ENCODE assay signal across 9 mouse cellular contexts in the genomic region with DNA sequence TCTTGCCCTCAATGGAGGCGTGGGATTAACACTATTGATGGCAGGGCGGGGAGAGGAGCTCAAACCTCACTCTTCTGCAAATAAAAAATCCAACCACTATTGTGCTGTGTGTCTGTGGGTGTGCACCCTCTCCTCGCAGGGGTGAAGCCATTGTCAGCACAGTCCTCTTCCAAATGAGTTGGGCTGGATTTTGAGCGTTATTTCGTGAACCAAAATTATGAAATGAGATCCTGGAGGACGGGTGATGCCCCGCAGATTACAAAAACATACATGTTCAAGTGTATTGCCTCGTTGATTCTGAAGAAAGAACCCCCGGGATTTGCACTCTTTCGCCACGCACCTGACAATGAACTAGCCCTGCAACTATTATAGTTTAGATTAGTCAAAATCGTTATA. TPM values are rescaled to one million over a fixed set of nuclear protein-coding genes. Genes with fewer than 3 reads are reported as not detected.
DNase-seq lines count a peak whose midpoint lies in the region; ATAC-seq and TF ChIP-seq lines count a peak whose summit lies in the region.
"Had no signal": no experiment of that assay in that cellular context is flagged by ENCODE, and none has a peak within 500 bp of the region (broad histone marks: within the 10 kb centered on the region; RNA-seq: fewer than 3 reads in every experiment).

No protein-coding gene starts in this region.

- H3K27me3 ChIP-seq in heart, embryonic 11.5 days (ENCODE audit: control insufficient read depth, insufficient read depth, low read length) = peaks cover 73% of the 10 kb centered on the region
- H3K27me3 ChIP-seq in heart, adult 2 months (ENCODE audit: control insufficient read depth, insufficient read depth, low read length) = peaks cover 44% of the 10 kb centered on the region
- H3K27me3 ChIP-seq in CH12.LX (replicated peaks) = no peaks in the 10 kb centered on the region
- H3K27me3 ChIP-seq in forebrain, embryonic 16.5 days (replicated peaks; ENCODE audit: control insufficient read depth, insufficient read depth, low read length) = peaks cover 68% of the 10 kb centered on the region
- peaks cover 86% of the 10 kb centered on the region for H3K27me3 ChIP-seq in limb, embryonic 15.5 days

- H3K27ac ChIP-seq in heart, embryonic 11.5 days (ENCODE audit: low read depth, low read length) = no peak overlapping the region
- H3K27ac ChIP-seq in heart, adult 2 months = no peak overlapping the region
- H3K27ac ChIP-seq in CH12.LX (ENCODE audit: insufficient read depth, low read depth) = no peak overlapping the region
- H3K27ac ChIP-seq in forebrain, embryonic 16.5 days (ENCODE audit: low read length) = no peak overlapping the region
- no peak overlapping the region for H3K27ac ChIP-seq in limb, embryonic 15.5 days

- no peak for TF ChIP-seq RAD21 in CH12.LX (IDR thresholded peaks at IDR 0.05; ENCODE audit: low read depth, low read length)

- peak overlapping the region; percentile 80 for H3K4me2 ChIP-seq in heart, embryonic 11.5 days
- peak overlapping the region; percentile 93 for H3K4me2 ChIP-seq in CH12.LX (ENCODE audit: insufficient read depth, low read depth, poor library complexity, severe bottlenecking)
- peak overlapping the region; percentile 16 for H3K4me2 ChIP-seq in forebrain, embryonic 16.5 days (ENCODE audit: low read length)
- H3K4me2 ChIP-seq in limb, embryonic 15.5 days = peak overlapping the region; percentile 52; the same call in 1 of the 2 replicates

- in situ Hi-C loops in CH12.LX (cut with MboI; ENCODE audit: low pct_ligation_motif_present, low pct_unique_long_range_greater_than_20kb, low sequenced_read_pairs) = no loop called here

- peak overlapping the region; percentile 45 for H3K4me3 ChIP-seq in heart, embryonic 11.5 days (ENCODE audit: low read depth, low read length)
- H3K4me3 ChIP-seq in heart, adult 2 months = no peak overlapping the region
- H3K4me3 ChIP-seq in CH12.LX (replicated peaks in 1 of 3; ENCODE audit: low read depth in 2 of 3, low read length in 2 of 3, poor library complexity in 1 of 3) = peak overlapping the region; percentile 55 to 65 (median 58)
- no peak overlapping the region for H3K4me3 ChIP-seq in forebrain, embryonic 16.5 days (replicated peaks; ENCODE audit: low read length)
- H3K4me3 ChIP-seq in limb, embryonic 15.5 days = peak overlapping the region; percentile 32; the same call in 1 of the 2 replicates

- intact Hi-C loops in heart, adult 2 months (cut with DNase I) = loop anchor here (10.0 kb wide), 1 partner anchor 1262 kb away; no protein-coding TSS in a partner anchor
- intact Hi-C loops in left cerebral cortex, postnatal 4 days (cut with DNase I) = no loop called here

- no peak for TF ChIP-seq POLR2A in heart, adult 2 months (IDR thresholded peaks at IDR 0.05; ENCODE audit: insufficient read depth, low read depth, low read length)
- no peak for TF ChIP-seq POLR2A in CH12.LX (IDR thresholded peaks at IDR 0.05; ENCODE audit: low read depth, low read length)

- no peaks in the 10 kb centered on the region for H3K36me3 ChIP-seq in heart, embryonic 11.5 days (ENCODE audit: control insufficient read depth, insufficient read depth, low read length)
- H3K36me3 ChIP-seq in heart, adult 2 months (ENCODE audit: control insufficient read depth, insufficient read depth, low read length) = no peaks in the 10 kb centered on the region
- H3K36me3 ChIP-seq in CH12.LX (replicated peaks in 1 of 2; ENCODE audit: control insufficient read depth in 1 of 2, insufficient read depth in 1 of 2, low read length in 1 of 2) = peaks cover 0 to 12% of the 10 kb centered on the region in 2 experiments
- H3K36me3 ChIP-seq in forebrain, embryonic 16.5 days (ENCODE audit: control insufficient read depth, insufficient read depth) = no peaks in the 10 kb centered on the region
- H3K36me3 ChIP-seq in limb, embryonic 15.5 days = no peaks in the 10 kb centered on the region

- H3K79me2 ChIP-seq in heart, adult 2 months (replicated peaks; ENCODE audit: control insufficient read depth, insufficient read depth, low read length) = no peaks in the 10 kb centered on the region
- no peaks in the 10 kb centered on the region for H3K79me2 ChIP-seq in CH12.LX (replicated peaks; ENCODE audit: control insufficient read depth, extremely low read depth, insufficient read depth, poor library complexity, severe bottlenecking)

- dilution Hi-C loops in CH12.LX (cut with MboI; ENCODE audit: extremely low pct_ligation_motif_present, extremely low pct_unique_long_range_greater_than_20kb, low sequenced_read_pairs) = no loop called here

- peaks cover 27% of the 10 kb centered on the region for H3K4me1 ChIP-seq in heart, embryonic 11.5 days (ENCODE audit: control insufficient read depth, insufficient read depth, low read length)
- peaks cover 4% of the 10 kb centered on the region for H3K4me1 ChIP-seq in heart, adult 2 months (ENCODE audit: control insufficient read depth, insufficient read depth, low read length)
- H3K4me1 ChIP-seq in CH12.LX (ENCODE audit: control insufficient read depth in 1 of 2, insufficient read depth in 2 of 2) = peaks cover 7 to 50% of the 10 kb centered on the region in 2 experiments; a peak in 3 of 4 replicates
- H3K4me1 ChIP-seq in forebrain, embryonic 16.5 days (replicated peaks; ENCODE audit: control insufficient read depth, insufficient read depth, low read length) = peaks cover 34% of the 10 kb centered on the region
- H3K4me1 ChIP-seq in limb, embryonic 15.5 days = peaks cover 43% of the 10 kb centered on the region

- WGBS in heart, embryonic 11.5 days (ENCODE audit: insufficient replicate concordance) = 29% methylated on average over 12 of the region's 12 CpGs
- 40% methylated on average over 12 of the region's 12 CpGs for WGBS in heart, adult 2 months
- WGBS in forebrain, embryonic 16.5 days = 8% methylated on average over 12 of the region's 12 CpGs
- 22% methylated on average over 12 of the region's 12 CpGs for WGBS in limb, embryonic 15.5 days

- TF ChIP-seq EP300 in heart, adult 2 months (IDR thresholded peaks at IDR 0.05; ENCODE audit: insufficient read depth, low read depth, low read length) = no peak
- no peak for TF ChIP-seq EP300 in CH12.LX (IDR thresholded peaks at IDR 0.05; ENCODE audit: low read length)

- no peak for ATAC-seq in heart, embryonic 11.5 days (replicated peaks; ENCODE audit: insufficient number of reproducible peaks, low FRiP score, low TSS enrichment)
- no peak for ATAC-seq in forebrain, embryonic 16.5 days
- ATAC-seq in limb, embryonic 15.5 days (ENCODE audit: insufficient number of reproducible peaks, low FRiP score, low TSS enrichment, low read depth) = no peak

- no peak overlapping the region for H3K9ac ChIP-seq in heart, embryonic 11.5 days (ENCODE audit: low read depth, low read length)
- H3K9ac ChIP-seq in heart, adult 2 months (ENCODE audit: low read depth, low read length) = no peak overlapping the region
- H3K9ac ChIP-seq in CH12.LX (ENCODE audit: insufficient read depth, low read depth) = peak overlapping the region; percentile 82
- H3K9ac ChIP-seq in forebrain, embryonic 16.5 days (replicated peaks; ENCODE audit: low read depth, low read length) = no peak overlapping the region
- H3K9ac ChIP-seq in limb, embryonic 15.5 days = no peak overlapping the region

- no peak for TF ChIP-seq CTCF in heart, adult 2 months (IDR thresholded peaks at IDR 0.05)
- no peak for TF ChIP-seq CTCF in CH12.LX (conservative IDR thresholded peaks at IDR 0.05 in 1 of 2, IDR thresholded peaks at IDR 0.05 in 1 of 2; ENCODE audit: low read depth in 2 of 2, low read length in 2 of 2)

- no peak for DNase-seq in heart, adult 2 months
- DNase-seq in CH12.LX (ENCODE audit: extremely low read depth) = no peak
- DNase-seq in left cerebral cortex, postnatal 4 days = no peak
- DNase-seq in cerebellum, adult 11-12 months = no peak
- no peak for DNase-seq in gastrocnemius, postnatal 25 days
- DNase-seq: adrenal gland, adult 2 months had no signal

- H3K9me3 ChIP-seq in heart, embryonic 11.5 days (replicated peaks; ENCODE audit: control insufficient read depth, low read length) = no peaks in the 10 kb centered on the region
- H3K9me3 ChIP-seq in CH12.LX (replicated peaks; ENCODE audit: low read length) = peaks cover 26% of the 10 kb centered on the region
- H3K9me3 ChIP-seq in forebrain, embryonic 16.5 days (ENCODE audit: control insufficient read depth, low read length) = peaks cover 3% of the 10 kb centered on the region; the same call in 1 of the 2 replicates
- no peaks in the 10 kb centered on the region for H3K9me3 ChIP-seq in limb, embryonic 15.5 days

TF ChIP-seq in CH12.LX, 34 proteins besides CTCF, POLR2A, EP300 and RAD21 (continues in another document):
- TF ChIP-seq ELF1 (IDR thresholded peaks at IDR 0.05; ENCODE audit: low read depth, low read length) (no peak), E2F4 (IDR thresholded peaks at IDR 0.05; ENCODE audit: insufficient replicate concordance, low read depth, low read length) (no peak), USF2 (conservative IDR thresholded peaks at IDR 0.05; ENCODE audit: low read depth, low read length) (no peak), MAZ (IDR thresholded peaks at IDR 0.05; ENCODE audit: low read depth, low read length) (no peak), MAX (IDR thresholded peaks at IDR 0.05; ENCODE audit: low read length) (peak; percentile 40; the same call in 1 of the 2 replicates), GABPA (IDR thresholded peaks at IDR 0.05; ENCODE audit: insufficient replicate concordance, low read depth, low read length) (no peak), MAFK (IDR thresholded peaks at IDR 0.05; ENCODE audit: insufficient replicate concordance, low read length) (0 out of 2 replicates have a peak, but pooled peaks have one; percentile 1), SMC3 (IDR thresholded peaks at IDR 0.05; ENCODE audit: low read depth, low read length) (no peak), ZNF384 (IDR thresholded peaks at IDR 0.05; ENCODE audit: low read depth, low read length) (0 out of 2 replicates have a peak, but pooled peaks have one; percentile 8), MXI1 (IDR thresholded peaks at IDR 0.05; ENCODE audit: low read depth, low read length) (no peak), CHD1 (IDR thresholded peaks at IDR 0.05; ENCODE audit: low read depth, low read length) (no peak), RCOR1 (conservative IDR thresholded peaks at IDR 0.05; ENCODE audit: low read depth, low read length) (no peak), SIN3A (IDR thresholded peaks at IDR 0.05; ENCODE audit: low read length) (0 out of 2 replicates have a peak, but pooled peaks have one; percentile 11)

RNA-seq across cellular contexts. Expression of gene Gfi1, which starts 1.2 kb away (rescaled TPM):
- polyA plus RNA-seq in heart, embryonic 11.5 days (2014; fragmentation: Nextera tagmentation; extraction: Ambion mirVana) = not detected in 2 replicates
- total RNA-seq in heart, adult 2 months (2021) = not detected
- polyA plus RNA-seq in heart, adult 2 months (2012; rRNA removed) = 0.09 and 0.16 TPM in 2 replicates
- total RNA-seq in CH12.LX (2012; rRNA removed) = 1.2 and 1.4 TPM in 2 replicates
- 1.5 TPM in 2 replicates for total RNA-seq in CH12.LX (2014; rRNA removed)
- 0.99 and 1.2 TPM in 2 replicates for polyA plus RNA-seq in CH12.LX (2012; ENCODE audit: insufficient read length, low read depth)
- polyA plus RNA-seq in forebrain, embryonic 16.5 days (2015; fragmentation: Nextera tagmentation; extraction: Ambion mirVana) = not detected in 2 replicates
- 0.82 and 0.97 TPM in 2 replicates for polyA plus RNA-seq in limb, embryonic 15.5 days (2015; fragmentation: Nextera tagmentation; extraction: Ambion mirVana)
- under 1 TPM in 1 of 2 experiments, not detected in 1; 0.36 TPM for total RNA-seq in left cerebral cortex, postnatal 4 days (2021)
- under 1 TPM in 1 of 2 experiments, not detected in 1; 0.29 TPM for total RNA-seq in gastrocnemius, postnatal 25 days (2021)

Comparison
In these comparisons a context has a peak if more than half of its experiments do, and no peak if none do; other contexts are left out.
1. H3K4me3 ChIP-seq: peak in heart, embryonic 11.5 days (single experiment), CH12.LX (3 of 3) and limb, embryonic 15.5 days (single experiment); none in heart, adult 2 months (single experiment) and forebrain, embryonic 16.5 days (single experiment).
2. H3K4me2 ChIP-seq: peak in every context shown above with its lines; median percentile 93 in CH12.LX; 80 in heart, embryonic 11.5 days; 52 in limb, embryonic 15.5 days; 16 in forebrain, embryonic 16.5 days.